Mouse (Mus musculus) lung, adult 2 months (tissue): Measurements from ENCODE around the gene Maf. TPM values are rescaled to one million over a fixed set of nuclear protein-coding genes. Genes with fewer than 3 reads are reported as not detected.

Source experiments
- DNase-seq: peaks from one replicate; pipeline ENCODE4 v3.0.0; 2022
- H3K4me1 ChIP-seq: fragments of 200-500 bp; 2 replicates; pipeline ENCODE4 v1.6.1; 2011; ENCODE audit warnings: low read length; ENCODE audit not compliant: control insufficient read depth, insufficient read depth
- H3K4me3 ChIP-seq: fragments of 200-500 bp; replicated peaks from 2 replicates; pipeline ENCODE3; 2011; ENCODE audit warnings: low read depth, mild to moderate bottlenecking, control low read depth, low read length; ENCODE audit errors: extremely low read depth
- CTCF ChIP-seq: fragments of 200-500 bp; IDR thresholded peaks from 2 replicates; pipeline ENCODE4 v1.5.1; 2011; ENCODE audit warnings: mild to moderate bottlenecking, low read length, control low read depth; ENCODE audit not compliant: insufficient read depth
- POLR2A ChIP-seq: fragments of 200-500 bp; IDR thresholded peaks from 2 replicates; pipeline ENCODE4 v1.6.1; 2011; ENCODE audit warnings: low read depth, mild to moderate bottlenecking, control low read depth, low read length, borderline replicate concordance; ENCODE audit errors: extremely low read depth
- WGBS: fragments of 180-500 bp; shearing (Covaris S2); methylation state at CpG from one replicate; pipeline ENCODE4 v1.1.7; 2018; 5-methylcytosine and 5-hydroxymethylcytosine counted together
- polyA plus RNA-seq: library from polyadenylated mRNA; depleted of rRNA; stranded (reverse); fragments of >200 nt; gene quantifications from 2 replicates; pipeline ENCODE4 v1.2.3, GENCODE M21; 2012

Maf gene
- polyA plus RNA-seq, 1 experiment = 9.0 TPM

- TF ChIP-seq POLR2A = no peak
- TF ChIP-seq CTCF = no peak
- WGBS = 76% methylated on average over 5 of the region's 6 CpGs
- H3K4me1 ChIP-seq = no peaks in the 10 kb centered on the region
- no peak for DNase-seq
- H3K4me3 ChIP-seq = no peak overlapping the region
Observed at GRCm38 (mm10) chr8:115732401-115732800, 24.8 kb upstream of the Maf start.

GRCm38 (mm10) chr8:115726807-115727206 lies 19.2 kb upstream of the Maf start:
- Histone ChIP-seq H3K4me3 (no peak overlapping the region), H3K4me1 (no peaks in the 10 kb centered on the region)
- TF ChIP-seq POLR2A = no peak
- no peak for DNase-seq
- WGBS = 81% methylated on average over 3 of the region's 3 CpGs

GRCm38 (mm10) chr8:115726231-115726630 lies 18.6 kb upstream of the Maf start:
- no peaks in the 10 kb centered on the region for H3K4me1 ChIP-seq
- TF ChIP-seq POLR2A (no peak), CTCF (no peak)
- no peak overlapping the region for H3K4me3 ChIP-seq
- WGBS = 77% methylated on average over 4 of the region's 4 CpGs
- DNase-seq = no peak

- H3K4me1 ChIP-seq = no peaks in the 10 kb centered on the region
- H3K4me3 ChIP-seq = no peak overlapping the region
- 61% methylated on average over 7 of the region's 7 CpGs for WGBS
- TF ChIP-seq CTCF (no peak), POLR2A (no peak)
- no peak for DNase-seq
Observed at GRCm38 (mm10) chr8:115719126-115719525, 11.5 kb upstream of the Maf start.

GRCm38 (mm10) chr8:115718621-115719020 lies 11.0 kb upstream of the Maf start:
- H3K4me1 ChIP-seq = no peaks in the 10 kb centered on the region
- 78% methylated on average over 6 of the region's 6 CpGs for WGBS
- TF ChIP-seq POLR2A (no peak), CTCF (no peak)
- H3K4me3 ChIP-seq = no peak overlapping the region
- no peak for DNase-seq

GRCm38 (mm10) chr8:115715262-115715661 lies 7.7 kb upstream of the Maf start:
- 84% methylated on average over 4 of the region's 4 CpGs for WGBS
- DNase-seq = no peak
- TF ChIP-seq POLR2A = no peak

GRCm38 (mm10) chr8:115711106-115711505 lies 3.5 kb upstream of the Maf start:
- 41% methylated on average over 11 of the region's 11 CpGs for WGBS
- TF ChIP-seq POLR2A (no peak), CTCF (no peak)
- Histone ChIP-seq H3K4me3 (no peak overlapping the region), H3K4me1 (no peaks in the 10 kb centered on the region)
- no peak for DNase-seq

More at GRCm38 (mm10) chr8:115715262-115715661, 7.7 kb upstream of the Maf start:
- no peaks in the 10 kb centered on the region for H3K4me1 ChIP-seq
- no peak overlapping the region for H3K4me3 ChIP-seq

GRCm38 (mm10) chr8:115709931-115710330 lies 2.3 kb upstream of the Maf start:
- Histone ChIP-seq H3K4me1 (peaks cover 4% of the 10 kb centered on the region; the same call in 1 of the 2 replicates), H3K4me3 (no peak overlapping the region)
- 72% methylated on average over 8 of the region's 8 CpGs for WGBS
- TF ChIP-seq POLR2A = no peak
- no peak for TF ChIP-seq CTCF
- no peak for DNase-seq

- 1% methylated on average over 19 of the region's 19 CpGs for WGBS
- peak; percentile 74 for DNase-seq
- H3K4me3 ChIP-seq = no peak overlapping the region
- TF ChIP-seq POLR2A (no peak), CTCF (no peak)
- peaks cover 4% of the 10 kb centered on the region; the same call in 1 of the 2 replicates for H3K4me1 ChIP-seq
Observed at GRCm38 (mm10) chr8:115708936-115709780, 1.6 kb upstream of the Maf start.

- peak overlapping the region; percentile 85 for H3K4me3 ChIP-seq
- WGBS = under 1% methylated on average over 60 of the region's 76 CpGs
- H3K4me1 ChIP-seq = peaks cover 4% of the 10 kb centered on the region; the same call in 1 of the 2 replicates
- peak; percentile 66 for DNase-seq
- TF ChIP-seq POLR2A (no peak), CTCF (no peak)
Observed at GRCm38 (mm10) chr8:115706861-115707730, 498 bp downstream of the Maf start.
